Mouse (Mus musculus) natural killer cell, adult 2 months (primary cell): ENCODE measurements around the gene Fcna.

Source experiments
- DNase-seq, 2 experiments: peaks; one replicate each; pipeline ENCODE4 v3.0.0; 2022; ENCODE audit warnings: low spot score in 2 of 2

Gene Fcna

DNA sequence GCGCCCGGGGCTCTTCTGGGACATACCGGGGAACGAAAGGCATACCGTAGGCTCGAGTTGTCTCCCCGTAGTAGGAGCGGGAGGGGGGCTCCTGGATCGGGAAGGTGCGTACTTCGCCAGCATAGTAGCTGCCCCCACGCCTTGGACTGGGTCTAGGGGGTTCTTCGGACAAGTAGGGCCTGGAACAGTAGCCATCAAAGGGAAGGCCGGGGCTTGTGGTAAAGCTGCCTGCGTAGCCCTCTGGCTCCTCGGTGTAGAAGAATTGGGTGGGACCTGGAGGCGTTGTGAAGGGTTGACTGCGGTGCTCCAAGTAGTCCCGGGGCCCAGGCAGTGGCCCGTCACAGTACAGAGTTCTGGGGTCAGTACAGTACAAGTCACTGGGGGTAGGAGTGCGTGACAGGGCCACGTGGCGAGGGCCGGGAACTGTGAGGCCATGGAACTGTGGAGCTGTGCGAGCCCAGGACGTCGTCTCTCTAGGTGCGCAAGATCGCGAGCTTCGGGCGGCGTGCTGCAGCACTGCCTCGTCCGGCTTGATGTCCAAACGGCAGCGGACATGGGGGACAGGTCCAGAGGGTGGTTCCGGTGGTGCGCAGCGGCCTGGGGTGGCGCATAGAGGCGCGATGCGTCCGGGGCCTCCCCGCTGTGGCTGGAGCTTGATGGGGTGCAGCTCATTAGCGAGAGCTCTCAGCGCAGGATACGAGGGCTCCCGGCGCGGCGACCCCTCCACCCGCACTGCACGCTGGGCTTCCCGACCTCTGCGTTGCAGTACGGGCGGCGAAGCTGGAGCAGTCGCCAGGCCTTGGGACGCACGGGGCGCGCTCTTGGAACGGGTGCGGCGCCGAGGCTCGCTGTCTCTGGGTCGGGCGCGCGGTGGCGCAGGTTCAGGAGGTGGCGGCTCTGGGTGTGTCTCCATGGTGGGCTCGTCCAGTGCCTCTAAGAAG is 48.8 kb downstream of the Fcna start:
- no peak for DNase-seq

DNA sequence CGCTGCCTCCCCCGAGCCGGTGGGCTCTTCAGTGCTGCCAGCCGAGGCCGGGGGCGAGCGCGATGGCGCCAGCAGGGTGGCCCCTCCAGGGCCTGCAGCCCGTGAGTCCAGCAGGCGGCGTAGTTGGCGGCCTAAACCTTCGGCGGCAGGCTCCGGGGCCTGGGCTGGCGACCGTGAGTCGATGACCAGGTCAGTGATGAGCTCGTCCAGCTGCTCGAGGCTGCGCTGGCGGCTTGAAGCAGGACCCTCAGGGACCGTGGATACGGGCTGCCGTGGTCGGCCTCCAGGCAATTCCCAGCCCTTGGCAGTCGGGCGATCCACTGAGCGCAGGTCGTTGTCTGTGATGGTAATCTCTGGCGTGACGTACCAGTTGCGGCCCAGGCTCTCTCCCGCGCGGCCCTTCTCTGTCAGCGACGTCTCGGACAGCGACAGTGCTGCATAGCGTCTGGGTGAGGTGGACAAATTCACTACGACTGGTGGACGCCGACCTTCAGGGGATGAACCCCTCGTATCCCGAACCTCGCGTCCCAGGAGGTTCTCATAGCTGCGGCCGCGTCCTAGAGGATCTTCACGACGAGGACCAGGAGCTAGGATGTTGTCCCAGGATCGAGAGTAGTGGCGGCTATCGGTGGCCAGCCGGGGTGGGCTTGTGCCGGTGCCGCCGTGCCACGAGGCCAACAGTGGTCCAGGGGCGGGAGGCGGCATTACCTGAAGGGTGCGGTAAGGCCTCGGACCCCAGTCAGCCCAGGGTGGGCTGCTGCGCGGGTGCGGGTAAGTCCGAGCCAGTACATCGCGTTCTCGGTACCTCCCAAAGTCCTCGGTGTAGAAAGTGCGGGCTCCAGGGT is 49.7 kb downstream of the Fcna start:
- DNase-seq, result no peak

DNA sequence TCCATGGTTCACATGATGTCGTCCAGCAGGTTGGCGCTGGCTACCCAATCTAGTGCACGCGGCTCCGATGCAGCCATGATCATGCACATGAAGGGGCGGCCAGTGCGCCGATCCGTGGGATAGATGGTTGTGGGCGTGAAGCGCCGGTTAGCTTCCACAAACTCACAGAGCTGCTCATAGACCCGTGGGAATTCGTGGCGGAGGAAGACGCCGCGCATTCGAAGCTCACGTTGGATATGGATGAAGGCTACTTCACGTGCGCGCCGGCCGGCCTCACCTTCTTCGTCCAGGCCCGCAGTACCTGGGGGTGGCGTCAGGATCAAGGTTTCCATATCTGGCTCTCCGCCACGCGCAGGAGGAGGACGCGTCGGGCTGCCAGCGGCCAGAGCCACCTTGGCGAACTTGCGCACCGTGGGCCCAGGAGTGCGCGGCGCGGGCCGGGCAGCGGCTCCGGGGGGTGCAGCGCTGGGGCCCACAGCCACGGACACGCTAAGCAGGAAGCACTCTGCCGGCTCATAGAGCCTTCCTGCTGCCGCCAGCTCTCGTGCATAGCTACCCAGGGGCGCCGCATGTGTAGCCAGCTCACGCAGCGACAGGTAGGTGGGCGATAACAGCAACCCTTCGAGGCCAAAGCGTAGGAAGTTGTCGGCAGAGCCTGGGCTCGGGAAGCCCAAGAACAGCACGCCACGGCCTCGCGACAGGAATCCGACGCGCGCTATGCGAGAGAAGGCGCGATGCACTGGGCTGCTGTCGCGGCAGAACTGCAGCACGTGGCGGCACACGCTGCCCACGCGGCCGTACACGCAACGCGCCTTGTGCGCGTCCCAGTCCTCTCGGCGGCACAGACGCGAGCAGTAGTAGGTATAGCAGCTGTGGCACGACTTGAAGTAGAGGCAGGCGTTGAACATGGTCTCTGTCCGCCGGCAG is 50.6 kb downstream of the Fcna start:
- DNase-seq, result no peak

DNA sequence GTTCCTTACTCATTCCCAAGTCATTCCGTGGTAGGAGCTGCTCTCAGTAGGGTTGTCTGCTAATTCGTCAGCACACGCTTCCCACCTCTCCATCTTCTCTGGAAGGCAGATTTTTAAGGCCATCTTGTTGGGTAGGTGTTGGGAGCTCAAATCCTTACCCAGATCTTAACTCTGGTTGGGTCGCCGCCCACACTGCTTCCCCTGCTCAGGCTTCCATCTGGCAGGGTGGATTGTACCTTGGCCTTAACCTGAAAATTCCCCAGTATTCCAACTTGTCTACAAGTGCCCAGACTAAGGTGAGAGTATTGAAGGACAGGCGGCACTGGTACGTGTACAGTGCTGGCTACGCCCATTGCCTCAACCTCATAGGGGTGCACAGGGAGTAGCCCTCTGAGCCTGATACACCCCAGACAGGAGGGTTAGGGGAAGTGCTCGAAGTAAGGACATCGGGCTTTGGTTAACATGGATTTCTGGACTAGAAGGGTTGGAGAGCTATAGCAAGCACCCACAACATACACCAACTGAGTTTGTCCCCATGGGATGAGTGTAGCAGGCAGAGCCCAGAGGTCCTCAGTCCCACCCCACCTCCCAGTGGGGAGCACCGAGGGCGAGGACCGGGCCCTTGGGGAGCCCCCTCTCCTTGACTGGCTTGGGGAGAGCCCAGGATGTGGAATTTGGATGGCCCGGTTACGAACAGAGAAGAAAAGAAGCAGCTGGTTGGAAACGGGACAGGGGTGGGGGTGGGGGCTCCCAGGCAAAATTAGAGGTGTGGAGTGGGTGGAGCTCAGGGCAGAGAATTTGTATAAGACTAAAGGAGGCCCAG is 51.6 kb downstream of the Fcna start:
- DNase-seq, result no peak

DNA sequence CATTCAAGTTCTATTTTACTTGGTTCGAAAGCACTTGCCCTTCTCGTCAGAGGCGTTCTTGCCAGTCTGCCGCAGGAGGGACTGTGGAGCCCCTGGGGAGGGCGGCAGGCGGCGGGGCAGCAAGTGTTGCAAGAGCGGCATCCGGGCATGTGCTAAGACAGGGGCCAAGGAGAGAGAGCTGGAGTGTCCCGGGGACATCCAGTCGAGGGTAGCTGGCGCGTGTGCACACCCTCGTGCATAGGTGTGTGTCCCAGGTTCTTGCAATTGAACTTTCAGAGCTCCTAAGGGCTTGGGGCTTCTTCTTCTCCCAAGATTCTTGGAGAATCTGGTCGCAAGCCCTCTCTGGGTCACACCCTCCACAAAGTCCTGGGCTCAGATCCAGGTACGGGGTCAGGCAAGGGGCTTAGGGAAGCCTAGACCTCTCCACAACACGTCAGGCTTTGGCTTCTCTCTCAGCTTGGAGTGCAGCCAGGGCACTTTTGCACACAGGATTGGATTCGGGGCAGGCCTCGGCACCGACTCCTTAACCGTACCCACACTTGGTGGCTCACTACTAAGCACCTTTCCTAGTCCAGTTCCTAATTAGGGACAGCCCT is 52.3 kb downstream of the Fcna start:
- DNase-seq, result no peak
